Mouse (Mus musculus) heart, postnatal 0 days (tissue): ENCODE data around the gene Itgb2. TPM values are rescaled to one million over a fixed set of nuclear protein-coding genes. Genes with fewer than 3 reads are reported as not detected.

Experiments used
- ATAC-seq: fragments of 200-750 bp; cut with Nextera tagmentation; 2 replicates; pipeline ENCODE4 v1.8.0; 2017; ENCODE audit warnings: low read depth, moderate number of reproducible peaks, moderate library complexity; ENCODE audit not compliant: insufficient read depth
- DNase-seq: peaks from one replicate; pipeline ENCODE4 v3.0.0-alpha.2; 2016; ENCODE audit warnings: low spot score
- H3K27ac ChIP-seq: fragments of 300-500 bp; sonication (generic); 2 replicates; pipeline ENCODE4 v1.5.1; 2014; ENCODE audit warnings: low read depth, mild to moderate bottlenecking
- H3K27me3 ChIP-seq: fragments of 300-500 bp; sonication (generic); 2 replicates; pipeline ENCODE4 v1.6.1; 2014; ENCODE audit warnings: low read length, mixed read lengths; ENCODE audit not compliant: control insufficient read depth, insufficient read depth
- H3K36me3 ChIP-seq: fragments of 300-500 bp; sonication (generic); replicated peaks from 2 replicates; pipeline ENCODE4 v1.6.1; 2014; ENCODE audit warnings: low read length, mixed read lengths; ENCODE audit not compliant: control insufficient read depth, insufficient read depth
- H3K4me1 ChIP-seq: fragments of 300-500 bp; sonication (generic); 2 replicates; pipeline ENCODE4 v1.6.1; 2014; ENCODE audit warnings: antibody characterized with exemption; ENCODE audit not compliant: control insufficient read depth, insufficient read depth
- H3K4me2 ChIP-seq: fragments of 300-500 bp; sonication (generic); 2 replicates; pipeline ENCODE4 v1.6.1; 2014; ENCODE audit warnings: low read depth, mild to moderate bottlenecking, low read length, moderate library complexity
- H3K4me3 ChIP-seq: fragments of 300-500 bp; sonication (generic); 2 replicates; pipeline ENCODE4 v1.5.1; 2014; ENCODE audit warnings: low read depth, low read length
- H3K9ac ChIP-seq: fragments of 300-500 bp; sonication (generic); replicated peaks from 2 replicates; pipeline ENCODE4 v1.6.1; 2014; ENCODE audit warnings: low read depth, low read length, mixed read lengths
- H3K9me3 ChIP-seq: fragments of 300-500 bp; sonication (generic); replicated peaks from 2 replicates; pipeline ENCODE4 v1.6.1; 2016; ENCODE audit warnings: low read length; ENCODE audit not compliant: control insufficient read depth
- CTCF ChIP-seq: IDR thresholded peaks from 2 replicates; pipeline ENCODE4 v1.5.1; 2016; ENCODE audit warnings: antibody characterized with exemption, control low read depth, low read depth
- EP300 ChIP-seq: IDR thresholded peaks from 2 replicates; pipeline ENCODE4 v1.6.1; 2016; ENCODE audit warnings: antibody characterized with exemption, low read depth
- WGBS: fragments of 180-500 bp; shearing (Covaris S2); extraction: QIAGEN DNeasy Blood & Tissue Kit; methylation state at CpG from one replicate; pipeline ENCODE4 v1.1.7; 2014; 5-methylcytosine and 5-hydroxymethylcytosine counted together
- polyA plus RNA-seq: library from polyadenylated mRNA; unstranded; fragments of >200 nt; fragmentation: Nextera tagmentation; extraction: Ambion mirVana; gene quantifications from 2 replicates; pipeline ENCODE4 v1.2.1, GENCODE M21; 2015
- total RNA-seq: library from RNA; depleted of rRNA; stranded (reverse); fragments of >200 nt; gene quantifications from 2 replicates; pipeline ENCODE4 v1.2.3, GENCODE M21; 2014; ENCODE audit warnings: low replicate concordance

The Itgb2 gene
- total and polyA plus RNA-seq, 2 experiments from 2014 or later, result 0.69 to 1.5 TPM

DNA sequence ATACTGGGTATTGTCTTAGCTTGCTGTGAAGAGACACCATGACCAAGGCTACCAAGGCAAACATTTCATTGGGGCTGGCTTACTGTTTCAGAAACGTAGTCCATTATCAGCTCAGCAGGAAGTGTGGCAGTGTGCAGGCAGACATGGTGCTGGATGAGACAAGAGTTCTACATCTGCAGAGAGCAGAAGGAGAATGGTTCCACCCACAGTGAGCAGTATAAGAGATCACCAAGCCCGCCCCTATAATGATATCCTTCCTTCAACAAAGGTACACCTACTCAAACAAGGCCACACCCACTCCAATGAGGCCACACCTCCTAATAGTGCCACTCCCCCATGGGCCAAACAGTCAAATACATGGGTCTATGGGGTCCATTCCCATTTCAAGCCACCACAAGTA, 31.5 kb downstream of the Itgb2 start:
- H3K4me2 ChIP-seq, result no peak overlapping the region
- WGBS, result 58% methylated on average over 2 of the region's 2 CpGs
- H3K9ac ChIP-seq, result no peak overlapping the region
- no peaks in the 10 kb centered on the region for H3K27me3 ChIP-seq
- no peaks in the 10 kb centered on the region for H3K36me3 ChIP-seq
- H3K9me3 ChIP-seq, result no peaks in the 10 kb centered on the region
- ATAC-seq, result no peak
- H3K27ac ChIP-seq, result no peak overlapping the region
- TF ChIP-seq EP300, result no peak
- no peak for TF ChIP-seq CTCF
- no peak overlapping the region for H3K4me3 ChIP-seq
- DNase-seq, result no peak
- no peaks in the 10 kb centered on the region for H3K4me1 ChIP-seq

GRCm38 (mm10) chr10:77565005-77565404, 35.0 kb downstream of the Itgb2 start:
- H3K4me2 ChIP-seq, result no peak overlapping the region
- no peak overlapping the region for H3K4me3 ChIP-seq
- TF ChIP-seq EP300, result no peak
- H3K27ac ChIP-seq, result no peak overlapping the region
- no peak for DNase-seq
- no peaks in the 10 kb centered on the region for H3K36me3 ChIP-seq
- H3K9me3 ChIP-seq, result no peaks in the 10 kb centered on the region
- WGBS, result 63% methylated on average over 8 of the region's 8 CpGs
- ATAC-seq, result no peak
- H3K4me1 ChIP-seq, result no peaks in the 10 kb centered on the region
- no peaks in the 10 kb centered on the region for H3K27me3 ChIP-seq
- no peak overlapping the region for H3K9ac ChIP-seq

DNA sequence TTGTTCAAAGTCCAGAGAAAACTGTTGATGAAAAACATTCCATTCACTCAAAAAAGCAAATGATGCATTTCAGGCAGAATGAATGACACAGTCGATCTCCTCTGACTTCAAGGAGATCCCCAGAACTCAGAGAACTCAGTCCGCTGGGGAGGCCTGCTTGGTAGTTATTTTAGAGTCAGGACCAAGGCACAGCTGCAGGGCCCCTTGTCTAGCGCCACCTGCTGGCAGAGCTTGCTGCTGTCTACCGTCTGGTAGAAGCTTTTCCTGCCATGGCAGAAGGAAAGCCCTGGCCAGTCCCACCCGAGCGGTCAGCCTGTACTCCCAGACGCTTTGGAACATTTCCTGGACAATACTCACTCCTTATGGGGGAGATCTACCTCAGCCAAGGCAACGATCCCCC, 36.6 kb downstream of the Itgb2 start:
- 26% methylated on average over 8 of the region's 8 CpGs for WGBS
- Histone ChIP-seq H3K9me3 (no peaks in the 10 kb centered on the region), H3K27ac (no peak overlapping the region), H3K4me3 (no peak overlapping the region), H3K4me1 (no peaks in the 10 kb centered on the region), H3K36me3 (no peaks in the 10 kb centered on the region), H3K27me3 (no peaks in the 10 kb centered on the region), H3K9ac (no peak overlapping the region), H3K4me2 (no peak overlapping the region)
- DNase-seq (peak; percentile 54), ATAC-seq (peak; percentile 72; the same call in 1 of the 2 replicates)
- TF ChIP-seq EP300 (no peak), CTCF (peak; percentile 83)

DNA sequence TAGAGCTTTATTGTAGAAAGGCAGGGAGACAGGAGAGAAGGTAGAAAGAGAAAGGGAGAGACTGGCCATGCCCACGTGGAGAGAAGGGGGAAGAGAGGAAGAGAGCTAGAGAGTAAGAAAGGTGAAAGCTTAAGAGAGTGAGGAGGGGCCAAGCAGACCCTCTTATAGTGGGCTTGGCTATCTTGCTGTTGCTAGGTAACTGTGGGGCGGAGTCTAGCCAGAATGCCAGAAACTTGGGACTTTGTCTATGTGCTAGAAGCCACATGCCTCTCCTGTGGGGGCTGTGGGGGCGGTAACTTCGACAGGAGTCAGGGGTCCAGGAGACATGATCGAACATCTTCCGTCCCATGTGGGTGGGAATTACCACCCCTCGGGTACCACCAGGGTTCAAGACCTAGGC, 39.4 kb downstream of the Itgb2 start:
- DNase-seq, result no peak
- Histone ChIP-seq H3K4me1 (no peaks in the 10 kb centered on the region), H3K4me2 (no peak overlapping the region), H3K4me3 (no peak overlapping the region), H3K9ac (no peak overlapping the region), H3K36me3 (no peaks in the 10 kb centered on the region), H3K27ac (no peak overlapping the region), H3K27me3 (no peaks in the 10 kb centered on the region), H3K9me3 (no peaks in the 10 kb centered on the region)
- TF ChIP-seq EP300 (no peak), CTCF (no peak)
- 40% methylated on average over 7 of the region's 7 CpGs for WGBS
- ATAC-seq, result no peak

- DNase-seq (no peak), ATAC-seq (no peak)
- H3K4me1 ChIP-seq, result no peaks in the 10 kb centered on the region
- H3K27ac ChIP-seq, result no peak overlapping the region
- no peaks in the 10 kb centered on the region for H3K9me3 ChIP-seq
- no peak overlapping the region for H3K4me2 ChIP-seq
- no peak overlapping the region for H3K9ac ChIP-seq
- H3K36me3 ChIP-seq, result no peaks in the 10 kb centered on the region
- H3K27me3 ChIP-seq, result no peaks in the 10 kb centered on the region
- WGBS, result 40% methylated on average over 6 of the region's 6 CpGs
- H3K4me3 ChIP-seq, result no peak overlapping the region
- no peak for TF ChIP-seq CTCF
- TF ChIP-seq EP300, result no peak
Observed at GRCm38 (mm10) chr10:77569973-77570658, 40.1 kb downstream of the Itgb2 start.

DNA sequence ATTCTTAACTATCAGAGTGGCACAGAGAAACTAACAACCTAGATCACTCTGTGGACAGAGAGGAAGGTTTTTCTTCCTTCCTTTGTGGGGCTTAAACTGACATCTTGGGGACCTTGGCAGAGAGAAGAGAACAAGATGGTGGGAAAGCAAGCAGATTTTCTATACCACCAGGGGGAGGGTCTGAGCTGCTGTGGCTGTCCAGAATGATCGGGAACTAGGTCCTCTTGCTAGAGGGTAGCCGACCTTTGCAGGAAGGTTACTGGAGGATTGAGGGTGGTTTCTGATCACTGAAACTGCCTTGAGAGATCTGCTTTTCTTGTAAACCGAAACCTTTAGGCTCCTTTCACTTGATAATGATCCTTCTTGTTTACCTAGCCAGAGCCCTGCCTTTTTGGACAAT, 42.2 kb downstream of the Itgb2 start:
- Histone ChIP-seq H3K36me3 (no peaks in the 10 kb centered on the region), H3K4me2 (no peak overlapping the region), H3K27ac (no peak overlapping the region), H3K9me3 (no peaks in the 10 kb centered on the region), H3K27me3 (no peaks in the 10 kb centered on the region), H3K4me3 (no peak overlapping the region), H3K9ac (no peak overlapping the region), H3K4me1 (no peaks in the 10 kb centered on the region)
- DNase-seq (no peak), ATAC-seq (no peak)
- 20% methylated on average over 3 of the region's 3 CpGs for WGBS
- TF ChIP-seq EP300 (no peak), CTCF (peak; percentile 37; the same call in 1 of the 2 replicates)
